Mouse (Mus musculus): ENCODE measurements around the gene Mob1b. TPM values are rescaled to one million over a fixed set of nuclear protein-coding genes. Genes with fewer than 3 reads are reported as not detected.
A peak's percentile ranks its signal among the peaks of the same experiment; 100 is the strongest.

Mob1b gene
- polyA plus RNA-seq (2015; fragmentation: Nextera tagmentation; extraction: Ambion mirVana): 5.3 and 6.2 TPM in 2 replicates

DNA sequence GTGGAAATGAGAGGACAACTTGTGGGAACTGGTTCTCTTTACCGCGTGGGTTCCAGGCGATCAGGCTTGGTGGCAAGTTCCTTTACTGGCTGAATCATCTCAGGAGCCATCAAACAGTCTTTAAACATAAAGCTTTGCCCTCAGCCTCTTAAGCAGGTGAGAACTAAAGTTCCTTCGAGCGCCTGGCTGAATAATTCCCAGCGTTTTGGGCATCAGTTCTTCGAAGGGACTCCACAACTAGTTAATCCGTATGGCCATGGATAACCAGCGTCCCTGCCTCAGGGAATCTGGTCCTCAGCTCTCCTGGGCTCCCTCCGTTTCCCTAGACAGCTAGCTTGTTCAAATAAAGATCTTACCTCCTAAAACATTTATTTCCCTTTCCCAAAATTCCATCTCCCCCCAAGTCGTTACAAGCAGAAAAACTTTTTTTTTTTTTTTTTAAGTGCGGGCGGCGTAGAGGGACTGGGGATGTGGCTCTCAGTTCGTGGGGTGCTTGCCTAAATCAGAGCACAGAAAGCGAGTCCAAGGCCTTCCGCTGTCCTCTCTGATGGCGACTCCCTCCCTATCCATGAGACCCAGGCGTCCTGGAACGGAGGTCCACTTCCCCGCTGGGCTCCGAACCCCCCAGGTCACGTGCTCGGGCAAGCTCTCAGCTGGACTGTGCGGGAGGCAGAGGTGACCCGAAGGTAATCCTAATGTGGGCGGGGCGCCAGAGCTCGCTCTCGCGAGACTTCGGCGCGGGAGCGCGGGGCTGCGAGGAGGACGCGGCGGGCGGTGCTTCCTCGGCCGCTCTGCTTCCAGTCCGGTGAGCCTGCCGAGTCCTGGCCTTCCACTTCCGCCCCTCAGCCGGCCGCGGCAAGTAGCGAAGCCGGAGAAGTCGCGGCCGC lies at the start of gene Mob1b:
Gene Mob1b (plus strand): TSS at position 740 of the 887 bp plus-strand sequence.
- under 1% methylated on average over 53 of the region's 54 CpGs for WGBS (ENCODE audit: insufficient replicate concordance)
- DNase-seq: peak; percentile 98
- no peak for TF ChIP-seq CTCF (IDR thresholded peaks at IDR 0.05; ENCODE audit: low read depth)
- peak; percentile 62; the same call in 1 of the 2 replicates for TF ChIP-seq EP300 (IDR thresholded peaks at IDR 0.05; ENCODE audit: low read depth)

DNA sequence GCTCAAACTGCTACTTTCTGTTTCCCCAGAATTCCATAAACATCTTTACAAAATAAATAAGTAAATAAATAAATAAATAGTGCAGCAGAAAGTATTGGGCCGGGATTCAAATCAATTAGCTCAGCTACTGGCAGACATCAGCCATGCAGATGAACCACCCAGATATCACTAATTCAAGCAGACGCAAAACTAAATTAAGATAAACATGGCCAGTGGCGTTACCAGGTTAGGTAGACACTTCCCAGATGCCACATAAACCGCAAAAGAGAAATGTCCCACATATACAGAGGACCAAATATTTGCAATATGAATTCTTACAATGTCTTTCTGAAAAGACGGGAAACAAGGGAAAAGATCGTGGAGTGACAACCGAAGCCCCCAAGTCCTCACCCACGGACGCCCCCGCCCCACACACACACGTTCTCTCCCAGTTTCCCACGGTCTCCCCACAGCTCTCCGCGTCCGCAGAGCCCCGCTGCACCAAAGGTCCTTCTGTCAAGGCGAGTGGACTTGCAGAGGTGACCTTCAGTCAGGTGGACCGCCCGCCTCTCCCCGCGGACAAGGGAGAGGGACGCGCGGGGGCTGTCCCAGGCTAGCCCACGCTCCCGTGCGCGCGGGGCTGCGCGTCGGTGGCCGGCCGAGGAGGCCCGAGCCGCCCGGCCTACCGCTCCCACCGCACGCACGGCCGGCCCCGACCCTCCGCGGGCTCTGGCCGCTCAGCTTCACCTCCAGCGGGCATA lies 45.8 kb upstream of the Mob1b start:
- Histone ChIP-seq H3K27me3 (ENCODE audit: insufficient read depth, low read length) (no peaks in the 10 kb centered on the region), H3K4me2 (ENCODE audit: low read depth, low read length) (peak overlapping the region; percentile 77), H3K36me3 (replicated peaks; ENCODE audit: insufficient read depth, low read length) (peaks cover 7% of the 10 kb centered on the region), H3K4me1 (ENCODE audit: insufficient read depth) (peaks cover 19% of the 10 kb centered on the region), H3K9ac (replicated peaks) (peak overlapping the region; percentile 77), H3K4me3 (ENCODE audit: low read depth, low read length) (peak overlapping the region; percentile 64), H3K27ac (ENCODE audit: low read depth) (peak overlapping the region; percentile 98), H3K9me3 (ENCODE audit: low read length) (no peaks in the 10 kb centered on the region)
- WGBS (ENCODE audit: insufficient replicate concordance): 1% methylated on average over 41 of the region's 47 CpGs
- DNase-seq: peak; percentile 66
- ATAC-seq: peak; percentile 52
- TF ChIP-seq EP300 (IDR thresholded peaks at IDR 0.05; ENCODE audit: low read depth): peak; percentile 29; the same call in 1 of the 2 replicates
- no peak for TF ChIP-seq CTCF (IDR thresholded peaks at IDR 0.05; ENCODE audit: low read depth)

More for the DNA sequence above, at the start of gene Mob1b:
- H3K4me2 ChIP-seq (ENCODE audit: low read depth, low read length): peak within 1 kb of the TSS; percentile 95
- ATAC-seq: peak; percentile 91
- H3K27me3 ChIP-seq (ENCODE audit: insufficient read depth, low read length): no peaks in the 10 kb centered on the region
- peak within 1 kb of the TSS; percentile 93 for H3K27ac ChIP-seq (ENCODE audit: low read depth)
- peak within 1 kb of the TSS; percentile 95 for H3K9ac ChIP-seq (replicated peaks)
- H3K36me3 ChIP-seq (replicated peaks; ENCODE audit: insufficient read depth, low read length): no peaks in the 10 kb centered on the region
- H3K9me3 ChIP-seq (ENCODE audit: low read length): no peaks in the 10 kb centered on the region
- H3K4me1 ChIP-seq (ENCODE audit: insufficient read depth): peaks cover 35% of the 10 kb centered on the region
- peak within 1 kb of the TSS; percentile 97 for H3K4me3 ChIP-seq (ENCODE audit: low read depth, low read length)

DNA sequence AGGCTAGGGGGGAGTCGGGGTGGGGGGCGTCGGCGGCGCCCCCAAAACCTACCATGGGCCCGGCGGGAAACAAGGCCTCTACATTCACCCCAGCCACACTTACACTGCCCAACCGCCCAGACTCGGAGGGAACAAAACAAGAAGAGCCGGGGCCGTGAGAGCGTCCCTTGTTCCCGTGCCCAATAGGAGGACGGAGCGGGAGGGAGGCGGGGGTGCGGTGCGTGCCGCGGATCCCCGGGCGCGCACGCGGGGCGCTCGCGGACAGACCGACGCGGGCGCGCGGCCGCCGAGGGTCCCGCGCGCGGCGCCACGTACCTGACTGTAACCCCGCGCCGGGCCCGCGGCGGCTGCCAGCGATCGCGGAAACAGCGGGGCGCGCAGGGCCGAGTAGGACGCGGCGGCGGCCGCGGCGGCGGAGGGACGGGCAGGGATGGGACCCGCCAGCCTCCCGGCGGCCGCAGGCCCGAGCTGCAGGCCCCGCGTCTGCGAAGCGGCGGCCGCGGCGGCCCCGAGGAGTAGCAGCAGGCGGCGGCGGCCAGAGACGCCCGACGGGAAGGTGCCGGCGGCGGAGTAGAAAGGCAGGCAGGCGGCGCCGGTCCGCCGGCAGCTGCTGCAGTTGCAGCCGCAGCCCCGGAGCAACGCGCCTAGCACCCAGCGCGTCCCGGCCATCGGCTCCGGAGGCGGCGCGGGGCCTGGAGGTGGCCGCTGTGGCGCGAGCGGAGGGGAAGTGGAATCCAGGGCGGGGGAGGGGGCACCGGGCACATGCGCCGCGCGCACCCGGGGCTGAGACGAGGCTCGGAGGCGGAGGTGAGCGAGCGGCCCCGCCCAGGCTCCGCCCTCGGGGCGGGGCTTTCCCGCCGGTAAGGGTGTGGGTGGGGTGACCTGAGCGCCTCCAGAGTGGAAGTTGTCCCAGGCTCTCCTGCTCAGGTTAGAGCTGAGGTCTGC lies 44.9 kb upstream of the Mob1b start, which contains the start of gene Grsf1:
Gene Grsf1 (minus strand): TSS at position 729 of the 945 bp plus-strand sequence.
- H3K4me1 ChIP-seq (ENCODE audit: insufficient read depth): peaks cover 19% of the 10 kb centered on the region
- H3K4me3 ChIP-seq (ENCODE audit: low read depth, low read length): peak within 1 kb of the TSS; percentile 64
- 1% methylated on average over 63 of the region's 127 CpGs for WGBS (ENCODE audit: insufficient replicate concordance)

DNA sequence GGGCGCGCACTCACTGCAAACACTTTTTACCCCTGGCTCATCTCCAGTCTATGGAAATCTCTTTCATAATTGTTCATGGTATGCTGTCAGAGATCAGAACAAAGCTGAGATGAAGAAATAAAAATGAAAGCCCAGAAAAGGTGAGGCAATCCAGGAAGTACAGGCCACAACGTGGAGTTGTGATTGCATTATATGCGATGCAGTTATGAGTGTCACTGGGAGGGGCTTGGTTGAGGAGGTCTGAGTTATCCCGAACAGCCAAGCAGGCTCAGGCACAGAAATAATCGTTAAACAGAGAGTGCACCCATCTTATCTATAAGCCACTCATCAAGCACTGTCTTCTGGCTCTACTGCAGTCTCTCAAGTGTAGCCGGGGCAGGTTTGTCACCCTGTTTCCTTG lies 41.7 kb upstream of the Mob1b start:
- Histone ChIP-seq H3K27me3 (ENCODE audit: insufficient read depth, low read length) (no peaks in the 10 kb centered on the region), H3K27ac (ENCODE audit: low read depth) (peak overlapping the region; percentile 7; the same call in 1 of the 2 replicates), H3K9ac (replicated peaks) (no peak overlapping the region), H3K4me3 (ENCODE audit: low read depth, low read length) (no peak overlapping the region), H3K4me2 (ENCODE audit: low read depth, low read length) (peak overlapping the region; percentile 47), H3K36me3 (replicated peaks; ENCODE audit: insufficient read depth, low read length) (no peaks in the 10 kb centered on the region), H3K9me3 (ENCODE audit: low read length) (no peaks in the 10 kb centered on the region), H3K4me1 (ENCODE audit: insufficient read depth) (peaks cover 17% of the 10 kb centered on the region)
- 29% methylated on average over 7 of the region's 7 CpGs for WGBS (ENCODE audit: insufficient replicate concordance)
- DNase-seq: no peak
- TF ChIP-seq EP300 (IDR thresholded peaks at IDR 0.05; ENCODE audit: low read depth) (no peak), CTCF (IDR thresholded peaks at IDR 0.05; ENCODE audit: low read depth) (no peak)
- no peak for ATAC-seq

More for the DNA sequence above, 44.9 kb upstream of the Mob1b start, which contains the start of gene Grsf1:
- H3K36me3 ChIP-seq (replicated peaks; ENCODE audit: insufficient read depth, low read length): no peaks in the 10 kb centered on the region; the same call in none of the 2 replicates
- no peaks in the 10 kb centered on the region for H3K9me3 ChIP-seq (ENCODE audit: low read length)
- H3K27ac ChIP-seq (ENCODE audit: low read depth): peak within 1 kb of the TSS; percentile 98
- H3K9ac ChIP-seq (replicated peaks): peak within 1 kb of the TSS; percentile 77
- peak within 1 kb of the TSS; percentile 77 for H3K4me2 ChIP-seq (ENCODE audit: low read depth, low read length)
- TF ChIP-seq CTCF (IDR thresholded peaks at IDR 0.05; ENCODE audit: low read depth) (0 out of 2 replicates have a peak, but pooled peaks have one; percentile 7), EP300 (IDR thresholded peaks at IDR 0.05; ENCODE audit: low read depth) (no peak)
- no peaks in the 10 kb centered on the region for H3K27me3 ChIP-seq (ENCODE audit: insufficient read depth, low read length)
- peak; percentile 95 for DNase-seq
- peak; percentile 85 for ATAC-seq

DNA sequence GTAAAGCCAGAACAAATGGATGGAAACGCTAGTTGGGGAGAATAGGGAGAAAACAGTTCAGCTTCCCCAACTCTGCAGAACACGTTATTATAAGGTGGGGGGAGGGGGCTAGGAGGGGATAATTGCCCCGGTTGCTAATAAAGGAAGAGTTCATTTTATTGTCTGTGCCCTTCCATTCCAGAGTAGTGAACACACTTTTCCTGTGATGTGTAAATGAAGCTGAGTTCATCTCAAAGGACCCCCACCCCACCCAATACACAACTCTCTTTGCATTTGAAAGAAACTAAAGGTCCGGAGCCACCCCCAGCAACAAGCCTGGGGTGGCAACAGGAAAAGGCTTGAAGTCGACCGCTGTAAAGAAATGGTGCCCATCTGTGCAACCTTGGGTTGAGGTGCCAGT lies 41.3 kb upstream of the Mob1b start:
- H3K27me3 ChIP-seq (ENCODE audit: insufficient read depth, low read length): no peaks in the 10 kb centered on the region
- no peaks in the 10 kb centered on the region for H3K9me3 ChIP-seq (ENCODE audit: low read length)
- H3K9ac ChIP-seq (replicated peaks): no peak overlapping the region
- 0 out of 2 replicates have a peak overlapping the region, but pooled peaks have one; percentile 7 for H3K27ac ChIP-seq (ENCODE audit: low read depth)
- DNase-seq (no peak), ATAC-seq (no peak)
- 45% methylated on average over 6 of the region's 6 CpGs for WGBS (ENCODE audit: insufficient replicate concordance)
- peaks cover 14% of the 10 kb centered on the region for H3K4me1 ChIP-seq (ENCODE audit: insufficient read depth)
- H3K4me2 ChIP-seq (ENCODE audit: low read depth, low read length): peak overlapping the region; percentile 47; the same call in 1 of the 2 replicates
- H3K36me3 ChIP-seq (replicated peaks; ENCODE audit: insufficient read depth, low read length): no peaks in the 10 kb centered on the region
- no peak overlapping the region for H3K4me3 ChIP-seq (ENCODE audit: low read depth, low read length)
- TF ChIP-seq EP300 (IDR thresholded peaks at IDR 0.05; ENCODE audit: low read depth): no peak
- TF ChIP-seq CTCF (IDR thresholded peaks at IDR 0.05; ENCODE audit: low read depth): no peak
